Mouse (Mus musculus) bone marrow, adult 2 months (tissue): ENCODE data around the gene Sdk1.

Experiments used
- CTCF ChIP-seq: fragments of 200-500 bp; IDR thresholded peaks from 2 replicates; pipeline ENCODE4 v1.5.1; 2011; ENCODE audit warnings: low read length, control low read depth; ENCODE audit not compliant: control insufficient read depth, insufficient read depth
- POLR2A ChIP-seq: fragments of 200-500 bp; IDR thresholded peaks from 2 replicates; pipeline ENCODE4 v1.6.1; 2011; ENCODE audit warnings: low read depth, mild to moderate bottlenecking, control low read depth, low read length, borderline replicate concordance; ENCODE audit not compliant: control insufficient read depth

DNA sequence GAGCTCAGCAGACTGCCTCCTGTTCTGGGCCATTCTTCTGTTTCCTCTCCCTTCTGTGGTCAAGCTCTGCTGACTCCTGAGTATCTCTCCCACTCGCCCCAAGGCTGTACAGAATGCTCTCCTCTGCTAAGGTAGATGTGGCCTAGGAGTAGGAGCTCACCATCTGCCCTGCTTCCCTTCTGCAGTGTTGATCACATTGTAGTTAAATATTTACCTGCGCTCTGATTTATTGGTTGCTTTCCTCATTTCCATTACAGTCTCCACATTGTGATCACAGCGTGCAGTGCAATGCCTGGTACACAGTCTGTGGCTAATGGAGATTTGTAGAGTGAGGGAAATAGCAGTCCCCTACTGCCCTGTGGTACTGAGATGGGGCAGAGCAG, 139.5 kb downstream of the Sdk1 start:
- no peak for TF ChIP-seq CTCF
- TF ChIP-seq POLR2A = no peak
